Mouse (Mus musculus) left cerebral cortex, postnatal 4 days (tissue): ENCODE data around the gene Aif1. TPM values are rescaled to one million over a fixed set of nuclear protein-coding genes. Genes with fewer than 3 reads are reported as not detected.
A peak's percentile ranks its signal among the peaks of the same experiment; 100 is the strongest.

ENCODE experiments used
- DNase-seq: peaks from one replicate; pipeline ENCODE4 v3.0.0-alpha.2; 2022
- intact Hi-C: fragments of 180-260 bp; cut with DNase I; formaldehyde crosslinking; loops from one replicate; pipeline ENCODE4 v1.15.1; 2025
- total RNA-seq, 2 experiments: library from RNA; stranded (reverse); gene quantifications; 2 replicates each; pipeline ENCODE4 v1.2.3; 2021

Gene Aif1
- total RNA-seq, 2 experiments from 2014 or later, result 2.5 to 3.6 TPM

GRCm38 (mm10) chr17:35195631-35196320 is 19.9 kb upstream of the Aif1 start:
- intact Hi-C loops, result loop anchor here (2.0 kb wide), 1 partner anchor 29 kb away; no protein-coding TSS in a partner anchor
- peak; percentile 78 for DNase-seq

DNA sequence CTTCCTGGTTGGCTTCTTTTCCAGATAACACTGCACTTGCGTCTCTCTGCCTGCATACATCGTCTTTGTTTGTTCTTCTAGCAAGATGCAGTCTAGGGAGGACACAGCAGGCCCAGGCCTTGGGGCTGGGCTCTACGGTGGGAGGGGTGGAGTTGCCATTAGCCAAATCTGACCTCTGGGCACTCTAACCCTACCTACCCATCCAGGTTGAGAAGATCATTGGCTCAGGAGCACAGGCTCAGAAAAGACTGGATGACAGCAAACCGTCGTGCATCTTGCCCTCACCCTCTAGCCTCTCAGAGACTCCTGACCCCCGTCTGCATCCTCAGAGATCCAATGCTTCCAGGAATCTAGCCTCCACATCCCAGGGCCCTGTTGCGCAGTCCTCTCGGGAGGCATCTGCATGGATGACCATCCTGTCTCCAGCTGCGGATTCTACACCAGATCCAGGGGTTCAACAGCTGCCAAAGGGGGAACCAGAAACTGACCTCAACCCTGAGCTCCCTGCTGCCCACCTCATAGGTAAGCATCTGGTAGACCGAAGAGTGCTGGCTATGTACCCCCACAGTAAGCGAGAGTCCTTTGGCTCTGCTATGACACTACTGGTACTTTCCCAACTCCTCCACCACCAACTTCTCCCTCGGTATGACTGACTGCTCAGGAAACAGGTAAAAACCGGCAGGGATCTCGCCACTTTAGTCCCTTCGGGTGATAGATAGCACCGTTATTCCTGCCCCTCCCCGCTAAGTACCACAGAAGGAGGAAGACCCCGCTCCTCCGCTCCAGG is 19.2 kb upstream of the Aif1 start:
- DNase-seq, result no peak
- intact Hi-C loops, result loop anchor here (2.0 kb wide), 1 partner anchor 28 kb away; no protein-coding TSS in a partner anchor

DNA sequence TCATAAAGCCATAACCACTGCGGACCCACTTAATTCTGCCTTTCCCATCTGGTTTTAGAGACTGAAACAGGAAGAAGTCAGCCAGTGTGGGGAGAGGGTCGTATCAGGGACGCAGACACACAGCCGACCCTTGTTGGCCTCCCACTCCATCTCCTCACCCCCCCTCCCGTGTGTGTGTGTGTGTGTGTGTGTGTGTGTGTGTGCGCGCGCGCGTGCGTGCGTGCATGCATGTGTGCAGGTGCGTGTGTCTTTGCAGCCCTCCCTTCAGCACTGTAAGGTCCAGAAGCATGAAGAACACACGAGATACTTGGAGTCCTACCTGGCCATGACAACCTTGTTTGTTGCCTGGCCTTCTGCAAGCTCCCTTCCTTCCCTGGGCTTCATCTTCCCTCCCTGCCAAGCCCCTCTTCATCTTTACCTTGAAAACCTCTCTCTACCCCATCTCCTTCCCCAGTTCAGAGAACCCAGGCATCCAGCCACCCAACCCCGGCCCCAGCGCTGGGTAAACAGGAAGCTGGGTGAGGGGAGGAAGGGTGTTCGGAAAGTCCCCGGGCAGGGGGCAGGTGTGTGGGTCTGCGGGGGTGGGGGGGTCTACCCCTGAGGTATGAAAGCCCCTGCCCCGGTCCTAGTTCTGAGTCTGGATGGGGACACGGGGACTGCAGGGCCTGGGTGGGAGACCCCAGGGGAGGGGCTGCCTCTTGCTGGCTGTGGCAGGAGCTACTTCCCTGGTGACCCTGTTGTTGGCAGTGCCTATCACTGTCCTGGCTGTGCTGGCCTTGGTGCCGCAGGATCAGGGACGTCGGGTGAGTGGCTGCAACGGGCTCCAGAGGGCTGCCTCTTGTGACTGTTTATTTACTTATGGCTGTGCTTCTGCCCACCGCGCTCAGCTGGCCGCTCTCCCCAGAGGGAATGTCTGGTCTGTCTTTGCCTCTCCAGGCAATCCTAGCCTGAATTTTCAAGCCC is 18.3 kb upstream of the Aif1 start, which contains the start of gene Ltb:
TSS of gene Ltb (plus strand) at position 559 of the 963 bp plus-strand sequence.
- intact Hi-C loops, result loop anchor here (2.0 kb wide), 1 partner anchor 27 kb away; no protein-coding TSS in a partner anchor
- DNase-seq, result no peak

- intact Hi-C loops, result no loop called here
- no peak for DNase-seq
Measured at GRCm38 (mm10) chr17:35192924-35193323, 17.1 kb upstream of the Aif1 start.

DNA sequence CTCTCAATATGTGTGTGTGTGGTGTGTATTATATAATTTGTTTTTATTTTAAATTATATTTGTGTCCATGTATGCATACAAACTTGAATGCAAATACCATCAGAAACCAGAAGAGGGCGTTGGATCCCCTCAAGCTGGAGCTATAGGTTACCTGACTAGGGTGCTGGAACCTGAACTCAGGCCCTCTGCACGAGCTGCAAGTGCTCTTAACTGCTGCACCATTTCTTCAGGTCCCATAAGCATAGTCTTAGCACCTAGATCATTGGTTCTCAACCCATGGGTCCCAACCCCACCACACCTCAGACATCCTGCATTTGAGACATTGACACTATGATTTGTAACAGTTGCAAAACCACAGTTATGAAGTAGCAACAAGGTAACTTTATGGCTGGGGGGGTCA is 15.9 kb upstream of the Aif1 start:
- intact Hi-C loops, result no loop called here
- DNase-seq, result no peak

DNA sequence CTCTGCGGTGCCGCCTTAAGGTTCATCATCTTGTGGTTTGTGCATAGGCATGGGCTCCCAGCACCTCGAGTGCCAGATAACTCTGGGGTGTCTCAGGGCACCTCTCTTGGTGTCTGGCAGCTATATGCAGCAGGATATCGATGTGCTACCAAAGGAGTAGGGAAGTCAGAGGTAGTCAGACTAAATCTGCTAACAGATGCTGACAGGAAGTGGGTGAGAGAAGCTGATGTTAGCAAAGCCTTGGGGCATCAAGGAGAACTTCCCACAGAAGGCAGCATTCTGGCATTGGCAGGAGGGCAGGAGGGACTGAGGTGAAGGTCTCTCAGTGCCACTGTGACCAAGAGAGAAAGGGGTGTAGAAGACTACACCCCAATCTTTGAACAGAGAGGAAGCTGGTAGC is 14.2 kb upstream of the Aif1 start:
- intact Hi-C loops, result no loop called here
- DNase-seq, result no peak

DNA sequence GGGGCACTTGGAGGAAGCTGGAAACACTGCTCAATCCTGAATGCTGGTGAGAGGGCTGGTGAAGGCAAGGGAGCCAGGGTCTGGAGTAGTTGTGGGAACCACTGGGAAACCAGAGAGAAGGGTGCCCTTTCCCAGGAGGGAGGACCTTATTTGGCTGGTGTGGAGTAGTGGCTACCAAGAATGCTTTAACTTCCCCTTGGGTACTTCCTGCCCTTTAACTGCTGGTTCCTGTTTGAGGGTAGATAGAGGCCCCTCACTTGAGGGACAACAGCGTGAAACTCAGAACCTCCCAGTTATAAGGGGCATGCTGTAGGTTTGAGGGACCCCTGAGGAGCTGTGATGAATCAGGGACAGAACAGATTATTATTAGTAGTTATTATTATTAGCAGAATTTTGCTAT is 13.3 kb upstream of the Aif1 start:
- intact Hi-C loops, result no loop called here
- DNase-seq, result no peak

- no peak for DNase-seq
- intact Hi-C loops, result no loop called here
Measured at GRCm38 (mm10) chr17:35187959-35188610, 12.2 kb upstream of the Aif1 start, which contains the start of gene Lst1. TSS of gene Lst1 (minus strand) at chr17:35188439.

- DNase-seq, result no peak
- intact Hi-C loops, result no loop called here
Measured at GRCm38 (mm10) chr17:35187345-35187744, 11.5 kb upstream of the Aif1 start.

- DNase-seq, result peak; percentile 14
- intact Hi-C loops, result no loop called here
Measured at GRCm38 (mm10) chr17:35186681-35187080, 10.8 kb upstream of the Aif1 start.

DNA sequence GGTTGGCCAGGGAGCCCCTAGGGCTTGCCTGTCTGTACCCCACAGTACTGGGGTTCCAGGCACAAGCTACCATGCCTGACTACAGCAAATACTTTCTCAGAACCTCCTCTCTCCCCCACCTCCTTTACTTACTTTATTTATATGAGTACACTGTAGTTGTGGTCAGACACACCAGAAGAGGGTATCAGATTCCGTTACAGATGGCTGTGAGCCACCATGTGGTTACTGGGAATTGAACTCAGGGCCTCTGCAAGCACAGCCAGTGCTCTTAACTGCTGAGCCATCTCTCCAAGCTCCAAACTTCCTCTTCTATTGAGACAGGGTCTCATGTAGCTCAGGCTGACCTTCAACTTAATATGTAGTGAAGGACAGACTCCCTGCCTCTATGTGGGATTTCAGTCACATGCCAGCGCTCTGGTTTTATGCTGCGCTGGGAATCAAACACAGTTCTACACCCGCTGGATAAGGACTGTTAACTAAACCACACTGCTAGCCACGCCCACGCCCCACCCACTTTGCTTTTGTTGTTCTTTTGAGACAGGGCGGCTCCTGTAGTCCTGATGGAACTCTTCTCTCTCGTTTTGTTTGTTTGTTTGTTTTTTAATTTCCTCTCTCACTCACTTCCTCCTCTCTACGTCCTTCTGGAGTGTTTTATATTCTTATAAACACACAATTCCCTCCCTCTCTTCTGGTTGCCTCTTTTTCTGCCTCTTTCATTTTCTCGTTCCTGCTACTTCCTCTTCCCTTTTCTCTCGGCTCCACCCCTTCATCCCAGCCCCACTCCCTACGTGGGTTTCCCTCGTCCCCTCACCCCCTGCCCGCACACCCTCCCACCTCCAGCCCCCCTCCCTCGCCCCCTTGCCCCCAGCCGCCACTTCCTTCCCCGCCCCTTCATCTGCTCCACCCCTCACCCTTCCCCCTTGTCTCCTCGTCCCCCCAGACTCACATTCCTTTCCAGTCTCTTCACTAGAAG is 10.1 kb upstream of the Aif1 start:
- intact Hi-C loops, result no loop called here
- peak; percentile 46 for DNase-seq

GRCm38 (mm10) chr17:35180093-35180492 is 4.2 kb upstream of the Aif1 start:
- intact Hi-C loops, result no loop called here
- no peak for DNase-seq

- peak; percentile 66 for DNase-seq
- intact Hi-C loops, result no loop called here
Measured at GRCm38 (mm10) chr17:35178528-35178927, 2.7 kb upstream of the Aif1 start.

- intact Hi-C loops, result no loop called here
- DNase-seq, result no peak
Measured at GRCm38 (mm10) chr17:35175382-35175781, 486 bp downstream of the Aif1 start.

GRCm38 (mm10) chr17:35174201-35174977 is 1.5 kb downstream of the Aif1 start:
- intact Hi-C loops, result no loop called here
- no peak for DNase-seq

DNA sequence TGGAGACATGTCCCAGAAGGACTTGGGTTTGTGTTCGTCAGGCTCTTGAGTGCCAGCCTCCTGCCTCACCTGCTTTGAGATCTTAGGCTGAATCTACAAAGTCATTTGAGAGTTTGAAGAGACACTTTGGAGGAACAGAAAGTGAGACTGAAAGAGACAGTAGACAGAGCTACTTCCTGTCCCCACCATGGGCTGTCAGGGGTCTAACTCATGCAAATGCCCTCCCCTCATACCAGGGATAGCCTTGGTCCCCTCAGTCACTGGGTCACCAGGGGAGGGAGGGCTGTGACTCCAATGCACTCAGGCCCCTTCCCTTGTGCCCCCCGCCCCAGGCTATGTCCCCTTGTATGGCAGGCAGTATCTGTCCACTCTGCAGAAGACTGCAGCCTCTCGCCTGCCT is 2.5 kb downstream of the Aif1 start:
- DNase-seq, result no peak
- intact Hi-C loops, result no loop called here

GRCm38 (mm10) chr17:35172445-35173234 is 3.2 kb downstream of the Aif1 start:
- no peak for DNase-seq
- intact Hi-C loops, result no loop called here
